Comparison of ENCODE assay signal across 20 mouse cellular contexts in the genomic region with DNA sequence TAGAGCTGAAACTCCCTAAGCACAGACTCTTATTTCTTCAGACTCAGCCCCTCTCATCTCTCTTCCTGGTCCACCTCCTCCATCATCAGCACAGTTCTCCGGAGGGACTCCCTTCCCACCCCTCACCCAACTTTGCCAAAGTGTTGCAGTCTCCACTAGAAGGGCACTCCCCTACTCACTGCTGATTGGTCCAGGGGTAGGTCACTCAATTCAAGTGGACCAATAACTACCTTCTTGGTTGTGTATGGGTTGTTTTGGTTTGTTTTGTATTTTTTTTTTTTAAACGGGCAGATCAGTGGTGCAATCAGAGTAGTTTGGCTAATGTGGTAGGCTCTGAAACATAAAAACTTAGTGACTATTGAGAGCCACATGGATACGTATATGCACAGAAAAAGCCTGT.
DNase-seq lines count a peak whose midpoint lies in the region; ATAC-seq and TF ChIP-seq lines count a peak whose summit lies in the region.
"Had no signal": no experiment of that assay in that cellular context is flagged by ENCODE, and none has a peak within 500 bp of the region (broad histone marks: within the 10 kb centered on the region; RNA-seq: fewer than 3 reads in every experiment).

No protein-coding gene starts in this region.

- H3K27ac ChIP-seq in hindbrain, postnatal 0 days = no peak overlapping the region
- no peak overlapping the region for H3K27ac ChIP-seq in hindbrain, embryonic 10.5 days
- H3K27ac ChIP-seq in ES-E14 (ENCODE audit: insufficient read depth, low read depth, low read length, poor library complexity, severe bottlenecking) = no peak overlapping the region
- H3K27ac ChIP-seq in stomach, postnatal 0 days (replicated peaks) = no peak overlapping the region
- H3K27ac ChIP-seq: forebrain, embryonic 15.5 days; hindbrain, embryonic 12.5 days; kidney, postnatal 0 days had no signal

- no peak for TF ChIP-seq CTCF in hindbrain, postnatal 0 days (IDR thresholded peaks at IDR 0.05; ENCODE audit: low read depth)
- TF ChIP-seq CTCF in stomach, postnatal 0 days (IDR thresholded peaks at IDR 0.05; ENCODE audit: low read depth) = no peak

- no peak overlapping the region for H3K9ac ChIP-seq in hindbrain, postnatal 0 days (replicated peaks; ENCODE audit: low read length)
- H3K9ac ChIP-seq in ES-E14 (ENCODE audit: insufficient read depth, low read depth, low read length, poor library complexity, severe bottlenecking) = no peak overlapping the region
- no peak overlapping the region for H3K9ac ChIP-seq in stomach, postnatal 0 days (ENCODE audit: low read length)
- H3K9ac ChIP-seq: forebrain, embryonic 15.5 days; heart, embryonic 12.5 days; hindbrain, embryonic 12.5 days had no signal

- in situ Hi-C loops in ES-E14 (cut with MboI; ENCODE audit: low sequenced_read_pairs in 2 of 2, unreplicated experiment in 2 of 2) = no loop called here

- DNase-seq in hindbrain, postnatal 0 days (ENCODE audit: low spot score) = peak; percentile 34
- DNase-seq in hindbrain, embryonic 10.5 days (ENCODE audit: low spot score) = no peak
- peak; percentile 56 to 61 for DNase-seq in right cerebral cortex, postnatal 10 days (ENCODE audit: low spot score in 2 of 2)
- no peak for DNase-seq in right cerebral cortex, postnatal 36 days (ENCODE audit: low spot score in 2 of 2)
- peak; percentile 12 for DNase-seq in ES-E14 (ENCODE audit: low read depth, low spot score)
- peak; percentile 67 for DNase-seq in testis, postnatal 14 days (ENCODE audit: low spot score)
- DNase-seq in stomach, postnatal 0 days (ENCODE audit: low spot score) = no peak
- DNase-seq: B cell, adult 2 months; cerebellum, postnatal 36 days; heart, adult 11 months; heart, postnatal 10 days; kidney, adult 2 months; lung, postnatal 4 days; spleen, adult 18-20 months; thymus, postnatal 25 days had no signal

- 60% methylated on average over 3 of the region's 3 CpGs for WGBS in hindbrain, postnatal 0 days
- WGBS in hindbrain, embryonic 10.5 days = 55% methylated on average over 3 of the region's 3 CpGs
- WGBS in stomach, postnatal 0 days = 51% methylated on average over 3 of the region's 3 CpGs

- no peak overlapping the region for H3K4me2 ChIP-seq in hindbrain, postnatal 0 days (ENCODE audit: low read depth, low read length)
- no peak overlapping the region for H3K4me2 ChIP-seq in stomach, postnatal 0 days (replicated peaks; ENCODE audit: low read depth)
- H3K4me2 ChIP-seq: forebrain, embryonic 15.5 days; heart, embryonic 12.5 days; hindbrain, embryonic 12.5 days had no signal

- H3K4me1 ChIP-seq in hindbrain, postnatal 0 days (ENCODE audit: insufficient read depth, low read length) = peaks cover 6% of the 10 kb centered on the region; the same call in 1 of the 2 replicates
- H3K4me1 ChIP-seq in hindbrain, embryonic 10.5 days (replicated peaks) = peaks cover 4% of the 10 kb centered on the region; the same call in 1 of the 2 replicates
- peaks cover 0 to 2% of the 10 kb centered on the region in 2 experiments; a peak in 1 of 4 replicates for H3K4me1 ChIP-seq in ES-E14 (ENCODE audit: control insufficient read depth in 2 of 2, insufficient read depth in 2 of 2, low read length in 2 of 2, poor library complexity in 1 of 2)
- no peaks in the 10 kb centered on the region for H3K4me1 ChIP-seq in stomach, postnatal 0 days (replicated peaks; ENCODE audit: control insufficient read depth, insufficient read depth)
- H3K4me1 ChIP-seq: heart, embryonic 12.5 days had no signal

- H3K4me3 ChIP-seq in hindbrain, postnatal 0 days (ENCODE audit: low read length) = no peak overlapping the region
- no peak overlapping the region for H3K4me3 ChIP-seq in hindbrain, embryonic 10.5 days
- H3K4me3 ChIP-seq in ES-E14 (ENCODE audit: insufficient read depth in 1 of 2, low read depth in 1 of 2, low read length in 2 of 2, poor library complexity in 1 of 2, severe bottlenecking in 1 of 2) = no peak overlapping the region
- no peak overlapping the region for H3K4me3 ChIP-seq in stomach, postnatal 0 days (ENCODE audit: low read depth, low read length)
- H3K4me3 ChIP-seq: forebrain, embryonic 15.5 days; heart, embryonic 12.5 days; hindbrain, embryonic 12.5 days had no signal

- no peak for TF ChIP-seq EP300 in stomach, postnatal 0 days (optimal IDR thresholded peaks at IDR 0.05)

- H3K27me3 ChIP-seq in hindbrain, postnatal 0 days (ENCODE audit: insufficient read depth, low read length) = no peaks in the 10 kb centered on the region
- no peaks in the 10 kb centered on the region for H3K27me3 ChIP-seq in hindbrain, embryonic 10.5 days (ENCODE audit: insufficient read depth, poor library complexity, severe bottlenecking)
- no peaks in the 10 kb centered on the region for H3K27me3 ChIP-seq in stomach, postnatal 0 days (ENCODE audit: control insufficient read depth, insufficient read depth, low read length)
- H3K27me3 ChIP-seq: forebrain, embryonic 15.5 days; hindbrain, embryonic 12.5 days had no signal

- H3K36me3 ChIP-seq in hindbrain, postnatal 0 days (ENCODE audit: insufficient read depth, low read length) = no peaks in the 10 kb centered on the region
- H3K36me3 ChIP-seq in hindbrain, embryonic 10.5 days = no peaks in the 10 kb centered on the region
- H3K36me3 ChIP-seq in ES-E14 (ENCODE audit: control insufficient read depth, insufficient read depth, low read length, poor library complexity, severe bottlenecking) = no peaks in the 10 kb centered on the region
- H3K36me3 ChIP-seq in stomach, postnatal 0 days (ENCODE audit: control insufficient read depth, insufficient read depth, low read length) = no peaks in the 10 kb centered on the region
- H3K36me3 ChIP-seq: forebrain, embryonic 15.5 days; heart, embryonic 12.5 days; hindbrain, embryonic 12.5 days had no signal

- no peak for ATAC-seq in hindbrain, postnatal 0 days
- ATAC-seq in stomach, postnatal 0 days (ENCODE audit: low FRiP score, low TSS enrichment) = no peak
- ATAC-seq: forebrain, embryonic 15.5 days; inflammation-experienced regulatory T-cells, adult 6 months had no signal

- H3K9me3 ChIP-seq in hindbrain, postnatal 0 days (ENCODE audit: low read length) = no peaks in the 10 kb centered on the region
- no peaks in the 10 kb centered on the region for H3K9me3 ChIP-seq in hindbrain, embryonic 10.5 days
- no peaks in the 10 kb centered on the region for H3K9me3 ChIP-seq in ES-E14 (ENCODE audit: control insufficient read depth, insufficient read depth, low read depth, low read length)
- H3K9me3 ChIP-seq in stomach, postnatal 0 days (ENCODE audit: control insufficient read depth, low read length) = no peaks in the 10 kb centered on the region
- H3K9me3 ChIP-seq: forebrain, embryonic 15.5 days; heart, embryonic 12.5 days; hindbrain, embryonic 12.5 days had no signal

TF ChIP-seq in ES-E14, 5 proteins besides CTCF, POLR2A, EP300 and RAD21:
- no peak for TF ChIP-seq ZC3H11A (IDR thresholded peaks at IDR 0.05; ENCODE audit: borderline replicate concordance, low read depth, low read length)
- TF ChIP-seq CHD2 (IDR thresholded peaks at IDR 0.05; ENCODE audit: low read depth, low read length) = peak; percentile 85

Comparison
In these comparisons a context has a peak if more than half of its experiments do, and no peak if none do; other contexts are left out.
1. DNase-seq: peak in hindbrain, postnatal 0 days (single experiment), right cerebral cortex, postnatal 10 days (2 of 2), ES-E14 (single experiment) and testis, postnatal 14 days (single experiment); none in hindbrain, embryonic 10.5 days (single experiment), right cerebral cortex, postnatal 36 days (0 of 2) and stomach, postnatal 0 days (single experiment).